Mouse (Mus musculus) CH12.LX (cell line): ENCODE results near the gene Pdss2. TPM values are rescaled to one million over a fixed set of nuclear protein-coding genes. Genes with fewer than 3 reads are reported as not detected.

Experiments
- DNase-seq: peaks from one replicate; pipeline ENCODE4 v3.0.0-alpha.2; 2013; ENCODE audit errors: extremely low read depth
- H3K27ac ChIP-seq: 2 replicates; pipeline ENCODE4 v1.5.1; 2012; ENCODE audit warnings: low read depth, mild to moderate bottlenecking, control low read depth, moderate library complexity; ENCODE audit not compliant: insufficient read depth
- H3K27me3 ChIP-seq: replicated peaks from 2 replicates; pipeline ENCODE3; 2012; ENCODE audit warnings: inconsistent platforms
- H3K36me3 ChIP-seq, 2 experiments: replicated peaks in 1 of 2; 2 replicates each; pipeline versions ENCODE3 to v1.6.1; 2012; ENCODE audit warnings: inconsistent platforms in 1 of 2, low read length in 1 of 2, mild to moderate bottlenecking in 1 of 2, mixed read lengths in 1 of 2, moderate library complexity in 1 of 2; ENCODE audit not compliant: control insufficient read depth in 1 of 2, insufficient read depth in 1 of 2
- H3K4me1 ChIP-seq, 2 experiments: 2 replicates each; pipeline ENCODE4 v1.6.1; 2012; ENCODE audit warnings: inconsistent platforms in 1 of 2, moderate library complexity in 1 of 2; ENCODE audit not compliant: insufficient read depth in 2 of 2, control insufficient read depth in 1 of 2
- H3K4me2 ChIP-seq: 2 replicates; pipeline ENCODE4 v1.6.1; 2012; ENCODE audit warnings: low read depth, mild to moderate bottlenecking, control low read depth; ENCODE audit not compliant: poor library complexity, insufficient read depth, severe bottlenecking
- H3K4me3 ChIP-seq, 3 experiments: fragments of 150-350 bp in 1 of 3; sonication (generic) in 1 of 3; replicated peaks in 1 of 3; 2 replicates each; pipeline versions ENCODE3 to v1.5.1; 2011 to 2012; ENCODE audit warnings: low read depth in 2 of 3, low read length in 2 of 3, mild to moderate bottlenecking in 2 of 3, moderate library complexity in 2 of 3, control low read depth in 1 of 3, improper control_type of control experiment in 1 of 3, inconsistent platforms in 1 of 3, mixed read lengths in 1 of 3; ENCODE audit not compliant: poor library complexity in 1 of 3
- H3K79me2 ChIP-seq: replicated peaks from 2 replicates; pipeline ENCODE4 v1.6.1; 2012; ENCODE audit warnings: mild to moderate bottlenecking, moderate library complexity; ENCODE audit not compliant: control insufficient read depth, poor library complexity, insufficient read depth, severe bottlenecking; ENCODE audit errors: extremely low read depth
- H3K9ac ChIP-seq: 2 replicates; pipeline ENCODE4 v1.6.1; 2012; ENCODE audit warnings: low read depth, mild to moderate bottlenecking, control low read depth, moderate library complexity; ENCODE audit not compliant: insufficient read depth
- H3K9me3 ChIP-seq: replicated peaks from 2 replicates; pipeline ENCODE3; 2012; ENCODE audit warnings: low read length, inconsistent platforms, mixed read lengths
- BHLHE40 ChIP-seq: IDR thresholded peaks from 2 replicates; pipeline ENCODE4 v1.6.1; 2011; ENCODE audit warnings: mild to moderate bottlenecking, low read depth, low read length, improper control_type of control experiment
- CHD2 ChIP-seq: IDR thresholded peaks from 2 replicates; pipeline ENCODE4 v1.6.1; 2011; ENCODE audit warnings: low read length, improper control_type of control experiment
- CTCF ChIP-seq, 2 experiments: IDR thresholded peaks in 1 of 2; conservative IDR thresholded peaks in 1 of 2; 2 replicates each; pipeline ENCODE4 v1.5.1; 2011 to 2012; ENCODE audit warnings: low read depth in 2 of 2, low read length in 2 of 2, improper control_type of control experiment in 1 of 2, inconsistent platforms in 1 of 2, mild to moderate bottlenecking in 1 of 2, moderate library complexity in 1 of 2
- E2F4 ChIP-seq: IDR thresholded peaks from 2 replicates; pipeline ENCODE4 v1.6.1; 2011; ENCODE audit warnings: low read depth, low read length, improper control_type of control experiment; ENCODE audit not compliant: insufficient replicate concordance
- EP300 ChIP-seq: IDR thresholded peaks from 2 replicates; pipeline ENCODE4 v1.6.1; 2011; ENCODE audit warnings: low read length, improper control_type of control experiment
- GABPA ChIP-seq: IDR thresholded peaks from 2 replicates; pipeline ENCODE4 v1.6.1; 2012; ENCODE audit warnings: low read depth, low read length, improper control_type of control experiment, inconsistent platforms; ENCODE audit not compliant: insufficient replicate concordance
- HCFC1 ChIP-seq: IDR thresholded peaks from 2 replicates; pipeline ENCODE4 v1.6.1; 2012; ENCODE audit warnings: low read depth, mild to moderate bottlenecking, inconsistent platforms, low read length, improper control_type of control experiment
- IRF4 ChIP-seq: IDR thresholded peaks from 2 replicates; pipeline ENCODE4 v1.6.1; 2014; ENCODE audit warnings: low read depth, mild to moderate bottlenecking, inconsistent platforms, low read length, improper control_type of control experiment
- MAFK ChIP-seq: IDR thresholded peaks from 2 replicates; pipeline ENCODE4 v1.6.1; 2011; ENCODE audit warnings: low read length, improper control_type of control experiment; ENCODE audit not compliant: insufficient replicate concordance
- MAX ChIP-seq: IDR thresholded peaks from 2 replicates; pipeline ENCODE4 v1.6.1; 2011; ENCODE audit warnings: low read length, improper control_type of control experiment
- MYC ChIP-seq: IDR thresholded peaks from 2 replicates; pipeline ENCODE4 v1.6.1; 2011; ENCODE audit warnings: low read depth, mild to moderate bottlenecking, improper control_type of control experiment, low read length
- NELFE ChIP-seq: IDR thresholded peaks from 2 replicates; pipeline ENCODE4 v1.6.1; 2011; ENCODE audit warnings: low read depth, low read length, improper control_type of control experiment
- NRF1 ChIP-seq: IDR thresholded peaks from 2 replicates; pipeline ENCODE4 v1.6.1; 2014; ENCODE audit warnings: low read depth, mild to moderate bottlenecking, inconsistent platforms, low read length, improper control_type of control experiment, moderate library complexity
- POLR2A ChIP-seq: IDR thresholded peaks from 2 replicates; pipeline ENCODE4 v1.6.1; 2011; ENCODE audit warnings: low read depth, mild to moderate bottlenecking, improper control_type of control experiment, low read length
- RAD21 ChIP-seq: IDR thresholded peaks from 2 replicates; pipeline ENCODE4 v1.6.1; 2011; ENCODE audit warnings: low read depth, mild to moderate bottlenecking, low read length, improper control_type of control experiment, moderate library complexity
- SIN3A ChIP-seq: IDR thresholded peaks from 2 replicates; pipeline ENCODE4 v1.6.1; 2012; ENCODE audit warnings: low read length, improper control_type of control experiment, inconsistent platforms
- SMC3 ChIP-seq: IDR thresholded peaks from 2 replicates; pipeline ENCODE4 v1.6.1; 2011; ENCODE audit warnings: low read depth, low read length, improper control_type of control experiment
- TBP ChIP-seq: conservative IDR thresholded peaks from 2 replicates; pipeline ENCODE4 v1.6.1; 2011; ENCODE audit warnings: low read depth, low read length, improper control_type of control experiment
- USF2 ChIP-seq: conservative IDR thresholded peaks from 2 replicates; pipeline ENCODE4 v1.6.1; 2011; ENCODE audit warnings: low read depth, low read length, improper control_type of control experiment
- ZC3H11A ChIP-seq: IDR thresholded peaks from 2 replicates; pipeline ENCODE4 v1.6.1; 2012; ENCODE audit warnings: low read depth, mild to moderate bottlenecking, inconsistent platforms, low read length, improper control_type of control experiment
- ZMIZ1 ChIP-seq: IDR thresholded peaks from 2 replicates; pipeline ENCODE4 v1.6.1; 2012; ENCODE audit warnings: low read depth, mild to moderate bottlenecking, inconsistent platforms, low read length, improper control_type of control experiment
- ZNF384 ChIP-seq: IDR thresholded peaks from 2 replicates; pipeline ENCODE4 v1.6.1; 2012; ENCODE audit warnings: low read depth, low read length, improper control_type of control experiment, inconsistent platforms
- dilution Hi-C: fragments of 300-500 bp; cut with MboI; formaldehyde crosslinking; loops from 2 replicates; pipeline ENCODE4 v1.14.3; 2020; ENCODE audit warnings: low sequenced_read_pairs; ENCODE audit not compliant: extremely low pct_unique_long_range_greater_than_20kb, extremely low pct_ligation_motif_present
- in situ Hi-C: fragments of 300-500 bp; cut with MboI; formaldehyde crosslinking; loops from 3 replicates; pipeline ENCODE4 v1.14.3; 2019; ENCODE audit warnings: low sequenced_read_pairs, low pct_ligation_motif_present, low pct_unique_long_range_greater_than_20kb, mixed read lengths
- polyA plus RNA-seq: library from polyadenylated mRNA; unstranded; fragments of >175 nt; gene quantifications from 2 replicates; pipeline ENCODE4 v1.2.1, GENCODE M21; 2012; ENCODE audit warnings: low read depth; ENCODE audit not compliant: insufficient read length
- total RNA-seq, 2 experiments: library from RNA; depleted of rRNA; stranded (reverse); fragments of 300-350 nt in 1 of 2; fragments of >200 nt in 1 of 2; gene quantifications; 2 replicates each; pipeline ENCODE4 v1.2.3; 2012 to 2014

Gene Pdss2
- total and polyA plus RNA-seq, 3 experiments = 11.1 to 17.9 (median 14.3) TPM

DNA sequence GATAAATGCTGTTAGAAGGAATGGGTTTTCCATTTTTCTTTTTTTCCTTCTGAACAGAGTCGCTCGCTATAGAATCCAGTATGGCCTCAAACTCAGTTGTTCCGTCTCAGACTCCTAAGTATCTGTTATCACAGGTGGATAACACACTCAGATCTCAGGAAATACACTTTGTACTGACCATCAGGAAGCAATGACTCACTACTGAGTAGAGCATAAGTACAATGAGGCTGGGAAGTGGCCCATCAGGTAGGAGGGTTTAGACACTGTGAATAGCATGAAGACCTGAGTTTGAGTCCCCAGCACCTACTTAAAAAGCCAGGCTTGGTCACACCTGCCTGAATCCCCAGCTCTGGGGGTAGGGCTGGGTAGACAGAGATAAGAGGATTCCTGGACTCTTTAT lies 227.4 kb downstream of the Pdss2 start:
- H3K9me3 ChIP-seq = peaks cover 3% of the 10 kb centered on the region
- DNase-seq = no peak

DNA sequence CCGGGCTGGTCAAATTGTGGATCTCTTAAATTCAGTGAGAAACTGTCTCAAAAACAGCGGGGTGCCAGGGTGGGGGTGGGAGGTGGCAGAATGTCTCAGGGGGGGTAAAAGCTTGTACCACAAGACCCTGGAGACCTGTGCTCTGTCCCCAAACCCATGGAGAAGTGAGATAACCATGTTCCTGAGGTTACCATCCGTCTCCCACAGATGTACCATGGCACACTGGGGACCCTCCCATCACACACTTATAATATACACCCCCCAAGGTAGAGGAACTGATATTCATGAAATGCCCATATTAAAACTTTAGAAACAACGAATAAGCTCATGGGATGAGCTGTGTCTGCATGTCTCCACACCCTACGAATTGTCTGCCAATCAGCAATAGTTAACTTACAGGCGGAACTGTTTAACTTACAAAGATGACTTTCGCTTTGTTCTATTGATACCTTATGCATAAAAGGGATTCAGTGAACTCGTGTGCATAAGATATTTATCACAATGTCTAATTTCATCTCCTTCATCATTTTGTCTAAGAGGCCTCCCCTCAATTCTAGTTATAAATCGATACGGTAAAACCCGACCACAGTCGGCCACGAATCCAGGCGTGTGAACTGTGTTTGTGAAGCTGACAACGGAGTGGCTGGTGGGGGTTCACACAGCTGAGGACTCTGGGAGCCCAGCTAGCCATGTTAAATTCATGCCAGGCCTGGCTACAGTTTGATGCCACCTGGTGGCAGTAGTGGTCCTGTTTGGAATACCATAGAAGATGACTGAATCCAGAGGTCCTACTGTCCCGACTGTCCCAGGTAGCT lies 230.8 kb downstream of the Pdss2 start:
- in situ Hi-C loops = no loop called here
- Histone ChIP-seq H3K4me1 (peaks cover 0 to 21% of the 10 kb centered on the region in 2 experiments; a peak in 2 of 4 replicates), H3K79me2 (no peaks in the 10 kb centered on the region), H3K36me3 (no peaks in the 10 kb centered on the region), H3K27me3 (peaks cover 2% of the 10 kb centered on the region), H3K9me3 (peaks cover 3% of the 10 kb centered on the region), H3K9ac (peak overlapping the region; percentile 69), H3K27ac (no peak overlapping the region), H3K4me2 (peak overlapping the region; percentile 97), H3K4me3 (peak overlapping the region; percentile 39 to 61 (median 54))
- TF ChIP-seq CTCF (conservative IDR thresholded peaks at IDR 0.05 in 1 of 2, IDR thresholded peaks at IDR 0.05 in 1 of 2; ENCODE audit: low read depth in 2 of 2, low read length in 2 of 2) (peak; percentile 8 to 86; a peak in 2 of 4 replicates), BHLHE40 (peak; percentile 36), ZNF384 (no peak), HCFC1 (0 out of 2 replicates have a peak, but pooled peaks have one; percentile 24), NELFE (no peak), RAD21 (peak; percentile 76), MAX (no peak), ZC3H11A (peak; percentile 7; the same call in 1 of the 2 replicates), POLR2A (peak; percentile 25; the same call in 1 of the 2 replicates), GABPA (no peak), SMC3 (peak; percentile 83), E2F4 (no peak), IRF4 (peak; percentile 45; the same call in 1 of the 2 replicates), SIN3A (no peak)
- DNase-seq = peak; percentile 81
- dilution Hi-C loops = no loop called here

More for the DNA sequence above, 227.4 kb downstream of the Pdss2 start:
- Histone ChIP-seq H3K9ac (no peak overlapping the region), H3K79me2 (no peaks in the 10 kb centered on the region), H3K27me3 (peaks cover 2% of the 10 kb centered on the region), H3K4me3 (no peak overlapping the region), H3K27ac (no peak overlapping the region), H3K36me3 (no peaks in the 10 kb centered on the region), H3K4me2 (no peak overlapping the region), H3K4me1 (peaks cover 0 to 21% of the 10 kb centered on the region in 2 experiments; a peak in 2 of 4 replicates)
- dilution Hi-C loops (no loop called here), in situ Hi-C loops (no loop called here)
- TF ChIP-seq TBP (no peak), CHD2 (no peak), MYC (no peak), SIN3A (no peak), USF2 (no peak), MAX (no peak), MAFK (no peak), SMC3 (no peak), EP300 (no peak), ZMIZ1 (no peak), NRF1 (no peak)
